Mouse (Mus musculus) gastrocnemius, adult 8-10 months (tissue): ENCODE data around the gene Nr1i3. TPM values are rescaled to one million over a fixed set of nuclear protein-coding genes. Genes with fewer than 3 reads are reported as not detected.

Experiments
- DNase-seq, 2 experiments: peaks; one replicate each; pipeline ENCODE4 v3.0.0; 2022; ENCODE audit warnings: low spot score in 2 of 2
- total RNA-seq, 4 experiments: library from RNA; stranded (reverse); gene quantifications; 2 replicates each; pipeline ENCODE4 v1.2.4; 2022

Nr1i3 gene
- total RNA-seq, 4 experiments from 2014 or later, result 0.21 TPM; not detected in 3

GRCm38 (mm10) chr1:171195046-171195822 lies 18.5 kb upstream of the Nr1i3 start:
- DNase-seq, result no peak

GRCm38 (mm10) chr1:171195887-171196397 lies 17.8 kb upstream of the Nr1i3 start, which contains the start of gene Pcp4l1:
TSS of gene Pcp4l1 (minus strand) at chr1:171196268.
- peak; percentile 50 to 54 for DNase-seq

- no peak for DNase-seq
Observed at GRCm38 (mm10) chr1:171199532-171199931, 14.2 kb upstream of the Nr1i3 start.

- DNase-seq, result no peak
Observed at GRCm38 (mm10) chr1:171200769-171201168, 13.0 kb upstream of the Nr1i3 start.

GRCm38 (mm10) chr1:171203471-171204248 lies 10.1 kb upstream of the Nr1i3 start:
- no peak for DNase-seq

GRCm38 (mm10) chr1:171204249-171204644 lies 9.5 kb upstream of the Nr1i3 start:
- no peak for DNase-seq

GRCm38 (mm10) chr1:171205704-171206493 lies 7.9 kb upstream of the Nr1i3 start:
- DNase-seq, result no peak

- DNase-seq, result no peak
Observed at GRCm38 (mm10) chr1:171209409-171209808, 4.4 kb upstream of the Nr1i3 start.

GRCm38 (mm10) chr1:171212854-171213253 lies 916 bp upstream of the Nr1i3 start:
- DNase-seq, result no peak

GRCm38 (mm10) chr1:171216241-171216955 lies 2.6 kb downstream of the Nr1i3 start:
- no peak for DNase-seq

GRCm38 (mm10) chr1:171220871-171221270 lies 7.1 kb downstream of the Nr1i3 start:
- peak; percentile 67 to 73 for DNase-seq

- no peak for DNase-seq
Observed at GRCm38 (mm10) chr1:171221281-171222193, 7.8 kb downstream of the Nr1i3 start.

GRCm38 (mm10) chr1:171222238-171223155 lies 8.7 kb downstream of the Nr1i3 start, which contains the start of gene Tomm40l:
TSS of gene Tomm40l (minus strand) at chr1:171222514.
- DNase-seq, result peak; percentile 93 to 97

- no peak for DNase-seq
Observed at GRCm38 (mm10) chr1:171223168-171223567, 9.4 kb downstream of the Nr1i3 start.

- DNase-seq, result no peak
Observed at GRCm38 (mm10) chr1:171223796-171224195, 10.0 kb downstream of the Nr1i3 start.

- no peak for DNase-seq
Observed at GRCm38 (mm10) chr1:171224857-171225256, 11.1 kb downstream of the Nr1i3 start, which contains the start of gene Apoa2. TSS of gene Apoa2 (plus strand) at chr1:171225054.

GRCm38 (mm10) chr1:171226780-171227179 lies 13.0 kb downstream of the Nr1i3 start:
- no peak for DNase-seq

- DNase-seq, result no peak
Observed at GRCm38 (mm10) chr1:171227879-171228278, 14.1 kb downstream of the Nr1i3 start.
